Mouse (Mus musculus) neural tube, embryonic 12.5 days (tissue): ENCODE measurements around the gene Mip. TPM values are rescaled to one million over a fixed set of nuclear protein-coding genes. Genes with fewer than 3 reads are reported as not detected.
A peak's percentile ranks its signal among the peaks of the same experiment; 100 is the strongest.
"Not testable (repeated sequence)": the region's sequence is repeated elsewhere in the genome, so short reads cannot be mapped to it uniquely, and the experiment has no call there.

Experiments used
- ATAC-seq: fragments of 200-750 bp; cut with Nextera tagmentation; 2 replicates; pipeline ENCODE4 v1.8.0; 2017; ENCODE audit warnings: low read depth, mild to moderate bottlenecking, moderate TSS enrichment, moderate library complexity; ENCODE audit not compliant: low FRiP score
- H3K27ac ChIP-seq: fragments of 300-500 bp; sonication (generic); 2 replicates; pipeline ENCODE4 v1.5.1; 2016
- H3K27me3 ChIP-seq: fragments of 300-500 bp; sonication (generic); replicated peaks from 2 replicates; pipeline ENCODE4 v1.6.1; 2016; ENCODE audit warnings: mild to moderate bottlenecking
- H3K36me3 ChIP-seq: fragments of 300-500 bp; sonication (generic); 2 replicates; pipeline ENCODE4 v1.6.1; 2016; ENCODE audit warnings: mild to moderate bottlenecking
- H3K4me1 ChIP-seq: fragments of 300-500 bp; sonication (generic); 2 replicates; pipeline ENCODE4 v1.6.1; 2016
- H3K4me2 ChIP-seq: fragments of 300-500 bp; sonication (generic); replicated peaks from 2 replicates; pipeline ENCODE4 v1.6.1; 2016; ENCODE audit warnings: mild to moderate bottlenecking
- H3K4me3 ChIP-seq: fragments of 300-500 bp; sonication (generic); 2 replicates; pipeline ENCODE4 v1.5.1; 2016
- H3K9ac ChIP-seq: fragments of 300-500 bp; sonication (generic); 2 replicates; pipeline ENCODE4 v1.6.1; 2016; ENCODE audit warnings: mild to moderate bottlenecking
- H3K9me3 ChIP-seq: fragments of 300-500 bp; sonication (generic); 2 replicates; pipeline ENCODE4 v1.6.1; 2016; ENCODE audit warnings: mild to moderate bottlenecking
- WGBS: fragments of 180-500 bp; shearing (Covaris S2); methylation state at CpG from one replicate; pipeline ENCODE4 v1.1.7; 2016; 5-methylcytosine and 5-hydroxymethylcytosine counted together
- polyA plus RNA-seq: library from polyadenylated mRNA; unstranded; fragments of >200 nt; fragmentation: Nextera tagmentation; extraction: Ambion mirVana; gene quantifications from 2 replicates; pipeline ENCODE4 v1.2.1, GENCODE M21; 2016

Gene Mip
- polyA plus RNA-seq, 1 experiment from 2014 or later, result not detected

DNA sequence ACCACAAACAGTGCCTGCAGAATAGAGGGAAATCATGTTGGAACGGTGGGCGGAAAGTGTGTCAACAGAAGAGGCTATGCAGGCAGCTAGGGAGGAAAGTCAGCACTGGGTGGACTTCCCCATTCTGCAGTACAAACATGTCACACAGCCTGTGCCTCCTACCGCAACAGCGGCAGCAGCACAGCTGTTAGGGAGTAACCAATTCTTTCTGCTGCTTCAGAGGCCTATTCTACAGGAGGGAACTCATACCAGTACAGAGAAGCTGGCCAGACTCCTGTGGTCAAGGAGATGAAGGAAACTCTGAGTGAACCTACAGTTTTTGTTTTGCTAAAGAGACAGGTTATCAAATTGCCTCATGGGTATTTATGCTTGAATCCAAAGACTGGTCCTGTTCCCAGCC, 33.3 kb downstream of the Mip start:
- Histone ChIP-seq H3K4me1 (no peaks in the 10 kb centered on the region), H3K4me3 (no peak overlapping the region), H3K9me3 (no peaks in the 10 kb centered on the region), H3K36me3 (no peaks in the 10 kb centered on the region), H3K27me3 (no peaks in the 10 kb centered on the region), H3K27ac (no peak overlapping the region), H3K9ac (no peak overlapping the region), H3K4me2 (no peak overlapping the region)
- no peak for ATAC-seq
- WGBS, result 87% methylated on average over 4 of the region's 4 CpGs

DNA sequence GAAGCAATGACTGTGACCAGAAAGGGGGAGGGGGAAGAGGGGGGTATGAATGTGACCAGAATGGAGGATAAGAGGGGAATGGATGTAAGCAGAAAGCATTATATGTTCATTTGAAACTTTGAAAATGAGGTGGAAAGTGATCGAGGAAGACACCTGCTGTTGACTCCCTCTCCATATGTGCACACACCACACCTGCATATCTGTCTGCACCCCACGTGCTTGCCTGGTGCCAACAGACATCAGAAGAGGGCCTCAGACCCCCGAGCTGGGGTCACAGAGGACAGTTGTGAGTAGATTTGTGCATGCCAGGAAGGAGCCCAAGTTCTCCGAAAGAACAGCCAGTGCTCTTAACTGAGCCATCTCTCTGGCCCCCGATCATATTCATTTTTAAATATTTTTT, 34.3 kb downstream of the Mip start:
- 85% methylated on average over 5 of the region's 5 CpGs for WGBS
- no peak for ATAC-seq
- H3K36me3 ChIP-seq, result no peaks in the 10 kb centered on the region

DNA sequence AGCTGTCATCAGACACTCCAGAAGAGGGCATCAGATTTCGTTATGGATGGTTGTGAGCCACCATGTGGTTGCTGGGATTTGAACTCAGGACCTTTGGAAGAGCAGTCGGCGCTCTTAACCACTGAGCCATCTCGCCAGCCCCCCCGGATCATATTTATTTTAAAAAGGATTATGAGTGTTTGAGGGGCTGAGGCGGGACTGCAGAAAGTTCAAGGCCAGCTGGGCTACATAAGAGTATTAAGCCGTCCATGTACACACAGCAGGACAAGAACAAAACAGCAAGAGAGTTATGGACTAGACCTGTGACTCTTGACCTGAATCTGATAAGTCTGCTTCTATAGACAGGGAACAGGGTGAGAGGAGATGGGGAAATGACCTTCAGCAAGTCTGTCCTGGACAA, 34.7 kb downstream of the Mip start:
- not testable (repeated sequence) for H3K27ac ChIP-seq, ATAC-seq

More for the DNA sequence above, 34.3 kb downstream of the Mip start:
- H3K4me2 ChIP-seq, result no peak overlapping the region
- H3K27ac ChIP-seq, result no peak overlapping the region
- no peaks in the 10 kb centered on the region for H3K27me3 ChIP-seq
- H3K9me3 ChIP-seq, result no peaks in the 10 kb centered on the region
- H3K9ac ChIP-seq, result no peak overlapping the region
- H3K4me1 ChIP-seq, result no peaks in the 10 kb centered on the region
- H3K4me3 ChIP-seq, result no peak overlapping the region

DNA sequence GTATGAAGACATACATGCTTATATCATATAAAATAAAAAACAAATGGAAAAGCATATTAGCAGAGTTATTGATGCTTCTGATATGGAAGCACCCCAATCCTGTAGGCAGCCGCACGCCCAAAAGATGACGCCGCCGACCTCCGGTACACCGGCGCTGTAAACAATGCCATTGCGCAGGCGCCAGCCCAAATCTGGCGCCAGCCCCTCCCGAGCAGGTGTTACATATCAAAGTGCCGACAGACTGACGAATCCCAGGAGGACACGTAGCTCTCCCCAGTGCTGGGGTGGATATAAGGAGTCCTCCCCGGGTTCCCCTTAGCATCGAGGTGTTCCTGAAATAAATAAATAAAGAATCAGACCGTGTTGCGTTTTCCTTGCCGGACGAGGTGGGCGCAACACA, 36.7 kb downstream of the Mip start:
- Histone ChIP-seq H3K36me3 (no peaks in the 10 kb centered on the region), H3K9ac (no peak overlapping the region), H3K27ac (no peak overlapping the region), H3K4me1 (no peaks in the 10 kb centered on the region), H3K4me2 (no peak overlapping the region), H3K27me3 (no peaks in the 10 kb centered on the region), H3K9me3 (no peaks in the 10 kb centered on the region), H3K4me3 (no peak overlapping the region)
- 83% methylated on average over 22 of the region's 22 CpGs for WGBS
- no peak for ATAC-seq

More for the DNA sequence above, 34.7 kb downstream of the Mip start:
- H3K27me3 ChIP-seq, H3K9me3 ChIP-seq, H3K36me3 ChIP-seq, H3K4me2 ChIP-seq, H3K4me1 ChIP-seq, H3K4me3 ChIP-seq, H3K9ac ChIP-seq: not testable (repeated sequence)
- WGBS, result 84% methylated on average over 7 of the region's 7 CpGs

DNA sequence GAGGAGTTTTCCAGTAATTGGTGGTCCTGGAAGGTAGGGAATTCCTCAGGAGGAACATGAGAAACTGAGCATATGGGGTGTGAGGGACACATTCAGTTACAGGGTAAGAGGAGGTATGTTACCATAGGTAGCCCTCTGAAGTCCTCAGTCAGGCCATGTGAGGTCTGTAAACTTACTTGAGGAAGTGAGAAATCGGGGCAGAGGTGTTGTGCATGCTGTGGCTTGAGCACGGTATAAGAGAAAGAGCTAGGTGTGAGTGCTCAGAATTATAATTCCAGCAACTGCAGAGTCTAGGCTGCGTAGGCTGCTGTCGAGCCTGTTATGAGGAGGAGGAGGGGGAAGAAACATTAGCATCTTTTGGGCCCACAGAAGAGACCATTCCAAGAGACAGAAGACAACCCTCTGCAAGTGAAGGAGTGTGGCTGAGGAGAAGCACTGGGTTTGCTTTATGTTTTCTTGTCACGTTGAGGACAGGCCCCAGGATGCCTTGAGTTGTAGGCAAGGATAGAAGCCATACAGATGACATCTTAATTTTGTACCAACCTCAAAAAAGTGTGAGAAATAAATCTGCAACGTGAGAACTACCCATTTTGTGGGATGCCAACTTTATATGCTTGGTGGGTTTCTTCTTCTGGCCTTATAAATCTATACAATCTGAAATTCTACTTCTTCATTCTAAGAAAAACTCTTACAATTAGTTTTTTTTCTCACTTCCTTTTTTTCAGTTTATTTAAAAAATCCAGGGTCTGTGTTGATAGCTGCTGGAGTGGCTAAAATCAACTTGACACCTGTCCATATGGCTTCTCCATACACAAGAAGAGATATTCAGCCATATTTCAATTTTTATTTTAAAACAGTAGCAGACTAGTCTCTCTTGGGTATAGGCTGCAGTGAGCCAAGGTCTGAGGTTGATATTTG, 38.0 kb downstream of the Mip start:
- WGBS, result 80% methylated on average over 6 of the region's 6 CpGs
- Histone ChIP-seq H3K9ac (no peak overlapping the region), H3K4me2 (no peak overlapping the region), H3K9me3 (no peaks in the 10 kb centered on the region), H3K4me1 (no peaks in the 10 kb centered on the region), H3K27ac (no peak overlapping the region), H3K27me3 (no peaks in the 10 kb centered on the region), H3K36me3 (no peaks in the 10 kb centered on the region), H3K4me3 (no peak overlapping the region)
- ATAC-seq, result no peak

DNA sequence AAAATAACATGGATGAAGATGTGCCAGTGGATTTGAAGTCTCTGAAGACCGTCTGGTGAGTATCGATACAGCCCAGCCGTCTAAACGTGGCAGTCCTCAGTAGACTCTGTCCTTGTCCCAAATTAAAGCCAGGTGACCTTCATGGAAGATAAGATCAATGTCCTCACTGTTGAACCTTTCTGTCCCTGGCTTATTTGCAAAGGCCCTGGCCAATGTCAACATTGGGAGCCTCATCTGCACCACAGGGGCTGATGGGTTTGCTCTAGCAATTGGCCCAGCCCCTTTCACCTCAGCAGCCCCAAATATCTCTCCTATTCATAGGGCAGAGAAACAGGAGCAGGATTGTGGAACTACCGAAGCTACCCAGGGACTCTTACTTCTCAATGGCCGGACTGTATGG, 42.7 kb downstream of the Mip start, which contains the start of gene Apof:
Gene Apof (plus strand): TSS at position 301 of the 400 bp plus-strand sequence.
- H3K4me3 ChIP-seq, result no peak within 1 kb of the TSS
- H3K4me2 ChIP-seq, result no peak within 1 kb of the TSS
- H3K9ac ChIP-seq, result no peak within 1 kb of the TSS
- WGBS, result 82% methylated on average over 6 of the region's 6 CpGs
- peaks cover 4% of the 10 kb centered on the region; the same call in 1 of the 2 replicates for H3K4me1 ChIP-seq
- H3K27me3 ChIP-seq, result no peaks in the 10 kb centered on the region
- no peaks in the 10 kb centered on the region for H3K36me3 ChIP-seq
- no peak within 1 kb of the TSS for H3K27ac ChIP-seq
- no peaks in the 10 kb centered on the region for H3K9me3 ChIP-seq
- ATAC-seq, result no peak

DNA sequence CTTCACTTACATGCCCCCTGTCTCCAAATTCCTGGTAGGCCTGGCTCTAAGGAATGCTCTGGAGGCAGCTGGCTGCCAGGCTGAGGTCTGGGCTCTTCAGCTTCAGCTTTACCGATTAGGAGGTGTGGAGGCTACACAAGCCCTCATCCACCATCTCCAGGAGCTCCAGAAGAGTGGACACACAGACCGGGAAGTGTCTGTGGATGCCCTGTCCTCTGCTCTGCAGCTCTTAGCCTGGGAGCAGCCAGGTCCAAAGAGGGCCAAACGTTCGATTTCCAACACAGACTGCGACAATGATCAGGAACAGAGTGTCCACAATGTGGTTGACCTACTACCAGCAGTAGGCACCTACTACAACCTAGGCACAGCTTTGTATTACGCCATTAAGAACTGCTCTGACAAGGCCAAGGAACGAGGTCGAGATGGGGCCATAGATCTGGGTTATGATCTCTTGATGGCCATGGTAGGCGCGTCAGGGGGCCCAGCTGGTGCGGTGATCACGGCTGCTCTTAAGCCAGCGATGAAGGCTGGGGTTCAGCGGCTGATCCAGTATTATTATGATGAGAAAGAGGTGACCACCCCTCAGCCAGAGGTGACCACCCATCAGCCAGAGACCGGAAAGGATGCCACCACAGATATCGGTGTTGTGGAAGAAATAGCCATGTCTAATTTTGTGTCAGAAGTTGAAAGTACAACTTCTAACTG, 43.7 kb downstream of the Mip start:
- 88% methylated on average over 16 of the region's 16 CpGs for WGBS
- no peak overlapping the region for H3K4me3 ChIP-seq
- H3K27me3 ChIP-seq, result no peaks in the 10 kb centered on the region
- ATAC-seq, result no peak
- no peak overlapping the region for H3K4me2 ChIP-seq
- no peak overlapping the region for H3K9ac ChIP-seq
- H3K4me1 ChIP-seq, result peaks cover 4% of the 10 kb centered on the region; the same call in 1 of the 2 replicates
- H3K36me3 ChIP-seq, result no peaks in the 10 kb centered on the region
- no peaks in the 10 kb centered on the region for H3K9me3 ChIP-seq
- no peak overlapping the region for H3K27ac ChIP-seq

DNA sequence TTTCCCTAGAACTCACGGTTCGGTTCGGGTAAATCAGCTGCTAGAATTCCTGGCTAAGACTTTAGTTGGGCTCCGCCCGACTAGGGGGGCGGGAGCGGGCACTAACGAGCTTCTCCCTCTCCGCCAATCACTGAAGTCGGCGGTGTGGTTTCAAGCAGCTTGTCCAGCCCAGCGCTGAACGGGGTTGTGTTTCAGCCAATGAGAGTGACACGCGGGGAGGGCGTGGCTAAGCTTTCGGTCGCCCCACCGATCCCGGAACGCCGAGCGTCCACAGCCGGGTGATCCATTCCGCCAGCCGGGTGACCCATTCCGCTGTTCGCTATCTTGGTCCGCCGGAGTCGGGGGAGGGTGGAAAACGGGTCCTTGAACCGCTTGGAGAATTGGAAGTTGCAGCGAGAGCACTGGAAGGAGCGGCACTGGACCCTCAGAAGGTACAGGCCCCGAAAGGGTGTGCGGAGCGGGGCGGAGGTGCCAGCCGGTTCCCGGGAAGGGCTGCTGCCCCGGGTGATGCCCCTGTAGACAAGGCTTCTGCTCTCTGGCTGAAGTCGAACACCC, 44.7 kb downstream of the Mip start, which contains the start of gene Stat2:
Gene Stat2 (plus strand): TSS at position 273 of the 555 bp plus-strand sequence.
- Histone ChIP-seq H3K9me3 (no peaks in the 10 kb centered on the region), H3K4me1 (peaks cover 4% of the 10 kb centered on the region; the same call in 1 of the 2 replicates), H3K27ac (0 out of 2 replicates have a peak within 1 kb of the TSS, but pooled peaks have one; percentile 54), H3K4me3 (peak within 1 kb of the TSS; percentile 69), H3K27me3 (no peaks in the 10 kb centered on the region), H3K9ac (peak within 1 kb of the TSS; percentile 77), H3K36me3 (no peaks in the 10 kb centered on the region), H3K4me2 (peak within 1 kb of the TSS; percentile 64)
- WGBS, result under 1% methylated on average over 43 of the region's 43 CpGs
- peak; percentile 99 for ATAC-seq

DNA sequence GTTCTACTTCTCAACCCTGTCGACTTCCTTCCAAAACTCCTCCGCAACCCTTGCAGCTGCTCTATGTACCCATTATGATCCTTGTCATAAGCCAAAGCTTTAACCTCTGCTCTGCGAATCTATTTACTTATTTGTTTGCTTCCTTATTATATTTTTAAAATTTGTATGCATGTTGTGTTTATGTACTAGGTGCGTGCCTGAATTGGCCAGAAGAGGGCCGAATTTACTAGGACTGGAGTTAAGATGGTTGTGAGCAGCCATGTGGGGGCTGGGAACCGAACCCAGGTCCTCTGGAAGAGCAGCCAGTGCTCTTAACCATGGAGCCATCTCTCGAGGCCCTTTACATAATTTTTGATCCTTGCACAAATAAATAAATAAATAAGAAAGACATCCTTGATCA, 45.2 kb downstream of the Mip start:
- WGBS, result 44% methylated on average over 7 of the region's 7 CpGs
- ATAC-seq, result 0 out of 2 replicates have a peak, but pooled peaks have one; percentile 3
- H3K27ac ChIP-seq, result 0 out of 2 replicates have a peak overlapping the region, but pooled peaks have one; percentile 54

DNA sequence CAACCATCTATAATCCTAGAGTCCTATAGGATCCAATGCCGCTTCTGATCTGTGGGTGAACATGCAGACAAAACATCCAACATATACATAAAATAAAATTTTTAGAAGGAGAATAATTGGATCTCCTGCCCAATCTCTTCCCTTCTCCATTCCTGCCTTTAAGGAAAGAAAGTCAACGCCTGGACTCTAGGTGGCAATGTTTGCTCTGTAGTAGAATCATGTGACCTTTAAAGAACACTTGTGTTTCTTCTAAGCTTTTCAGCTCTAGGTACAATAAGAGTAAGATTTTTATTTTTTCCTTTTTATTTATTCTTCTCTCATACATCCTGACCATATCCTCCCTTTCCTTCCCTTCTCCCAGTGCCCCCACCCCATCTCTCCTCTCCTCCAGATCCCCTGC, 46.2 kb downstream of the Mip start:
- Histone ChIP-seq H3K27me3 (no peaks in the 10 kb centered on the region), H3K4me2 (no peak overlapping the region), H3K36me3 (peaks cover 5% of the 10 kb centered on the region; the same call in 1 of the 2 replicates), H3K4me1 (peaks cover 4% of the 10 kb centered on the region; the same call in 1 of the 2 replicates), H3K27ac (no peak overlapping the region), H3K4me3 (no peak overlapping the region), H3K9ac (no peak overlapping the region), H3K9me3 (no peaks in the 10 kb centered on the region)
- WGBS, result 71% methylated on average over 2 of the region's 2 CpGs
- no peak for ATAC-seq

More for the DNA sequence above, 45.2 kb downstream of the Mip start:
- H3K36me3 ChIP-seq, result no peaks in the 10 kb centered on the region
- peaks cover 4% of the 10 kb centered on the region; the same call in 1 of the 2 replicates for H3K4me1 ChIP-seq
- H3K27me3 ChIP-seq, result no peaks in the 10 kb centered on the region
- peak overlapping the region; percentile 64 for H3K4me2 ChIP-seq
- H3K9ac ChIP-seq, result peak overlapping the region; percentile 77
- H3K9me3 ChIP-seq, result no peaks in the 10 kb centered on the region
- H3K4me3 ChIP-seq, result peak overlapping the region; percentile 69

DNA sequence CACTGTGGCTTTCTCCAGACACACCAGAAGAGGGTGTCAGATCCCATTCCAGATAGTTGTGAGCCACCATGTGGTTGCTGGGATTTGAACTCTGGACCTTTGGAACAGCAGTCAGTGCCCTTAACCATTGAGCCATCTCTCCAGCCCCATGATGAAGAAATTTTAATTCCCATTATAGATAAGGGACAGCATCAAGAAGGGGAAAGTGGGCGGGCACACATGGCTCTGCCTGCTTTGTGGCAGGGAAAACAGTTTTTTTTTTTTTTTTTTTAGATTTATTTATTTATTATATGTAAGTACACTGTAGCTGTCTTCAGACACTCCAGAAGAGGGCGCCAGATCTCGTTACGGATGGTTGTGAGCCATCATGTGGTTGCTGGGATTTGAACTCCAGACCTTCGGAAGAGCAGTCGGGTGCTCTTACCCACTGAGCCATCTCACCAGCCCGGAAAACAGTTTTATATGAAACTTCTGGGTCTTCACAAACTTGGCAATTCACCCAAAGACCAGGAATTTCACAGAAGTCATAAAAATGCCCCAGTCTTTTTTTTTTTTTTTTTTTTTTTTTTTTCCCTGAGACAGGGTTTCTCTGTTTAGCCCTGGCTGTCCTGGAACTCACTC, 47.3 kb downstream of the Mip start:
- not testable (repeated sequence) for H3K4me2 ChIP-seq, H3K4me3 ChIP-seq, H3K9me3 ChIP-seq, H3K27ac ChIP-seq, H3K9ac ChIP-seq, H3K4me1 ChIP-seq, H3K27me3 ChIP-seq, ATAC-seq
- WGBS, result 93% methylated on average over 5 of the region's 7 CpGs
- peaks cover 14% of the 10 kb centered on the region for H3K36me3 ChIP-seq
